Mouse (Mus musculus): ENCODE results near the gene Wdr93. TPM values are rescaled to one million over a fixed set of nuclear protein-coding genes. Genes with fewer than 3 reads are reported as not detected.

Wdr93 gene
- total and polyA plus RNA-seq, 3 experiments, result 0.10 to 0.31 TPM; not detected in 1

- no peaks in the 10 kb centered on the region for H3K4me1 ChIP-seq (ENCODE audit: control insufficient read depth, insufficient read depth, low read length)
- peak within 1 kb of the TSS; percentile 41 for H3K4me3 ChIP-seq
- peaks cover 1% of the 10 kb centered on the region; the same call in 1 of the 2 replicates for H3K27me3 ChIP-seq (ENCODE audit: control insufficient read depth, insufficient read depth, low read length)
- H3K9ac ChIP-seq (ENCODE audit: low read depth, low read length), result 0 out of 2 replicates have a peak within 1 kb of the TSS, but pooled peaks have one; percentile 8
- peak; percentile 82 to 83 for DNase-seq
- H3K27ac ChIP-seq, result no peak within 1 kb of the TSS
- H3K36me3 ChIP-seq (ENCODE audit: control insufficient read depth, insufficient read depth, low read length), result no peaks in the 10 kb centered on the region
- TF ChIP-seq POLR2A (IDR thresholded peaks at IDR 0.05; ENCODE audit: insufficient read depth, low read depth, low read length) (no peak), CTCF (IDR thresholded peaks at IDR 0.05) (peak; percentile 15; the same call in 1 of the 2 replicates), EP300 (IDR thresholded peaks at IDR 0.05; ENCODE audit: insufficient read depth, low read depth, low read length) (no peak)
- whole genome bisulfite sequencing, result 11% methylated on average over 71 of the region's 71 CpGs
- no peaks in the 10 kb centered on the region for H3K79me2 ChIP-seq (replicated peaks; ENCODE audit: control insufficient read depth, insufficient read depth, low read length)
- intact Hi-C loops (cut with DNase I), result no loop called here
These were observed 67.9 kb downstream of the Wdr93 start, which contains the start of gene Mesp2 for GRCm38 (mm10) chr7:79810611-79811506. Gene Mesp2 (plus strand): TSS chr7:79810727.

- intact Hi-C loops (cut with DNase I), result no loop called here
- no peak for DNase-seq
- TF ChIP-seq POLR2A (IDR thresholded peaks at IDR 0.05; ENCODE audit: insufficient read depth, low read depth, low read length), result no peak
- TF ChIP-seq CTCF (IDR thresholded peaks at IDR 0.05), result no peak
- TF ChIP-seq EP300 (IDR thresholded peaks at IDR 0.05; ENCODE audit: insufficient read depth, low read depth, low read length), result no peak
- no peaks in the 10 kb centered on the region for H3K36me3 ChIP-seq (ENCODE audit: control insufficient read depth, insufficient read depth, low read length)
- no peaks in the 10 kb centered on the region for H3K4me1 ChIP-seq (ENCODE audit: control insufficient read depth, insufficient read depth, low read length)
- no peak overlapping the region for H3K27ac ChIP-seq
- H3K27me3 ChIP-seq (ENCODE audit: control insufficient read depth, insufficient read depth, low read length), result peaks cover 1% of the 10 kb centered on the region; the same call in 1 of the 2 replicates
- WGBS, result 44% methylated on average over 1 of the region's 1 CpGs
- H3K9ac ChIP-seq (ENCODE audit: low read depth, low read length), result no peak overlapping the region
- H3K4me3 ChIP-seq, result no peak overlapping the region
- H3K79me2 ChIP-seq (replicated peaks; ENCODE audit: control insufficient read depth, insufficient read depth, low read length), result no peaks in the 10 kb centered on the region
These were observed 70.4 kb downstream of the Wdr93 start for GRCm38 (mm10) chr7:79813409-79813808.

- H3K4me3 ChIP-seq, result no peak overlapping the region
- H3K27me3 ChIP-seq (ENCODE audit: control insufficient read depth, insufficient read depth, low read length), result no peaks in the 10 kb centered on the region
- no peaks in the 10 kb centered on the region for H3K36me3 ChIP-seq (ENCODE audit: control insufficient read depth, insufficient read depth, low read length)
- H3K27ac ChIP-seq, result no peak overlapping the region
- H3K79me2 ChIP-seq (replicated peaks; ENCODE audit: control insufficient read depth, insufficient read depth, low read length), result no peaks in the 10 kb centered on the region
- no peak overlapping the region for H3K9ac ChIP-seq (ENCODE audit: low read depth, low read length)
- DNase-seq, result no peak
- WGBS, result 26% methylated on average over 6 of the region's 6 CpGs
- no peaks in the 10 kb centered on the region for H3K4me1 ChIP-seq (ENCODE audit: control insufficient read depth, insufficient read depth, low read length)
- TF ChIP-seq EP300 (IDR thresholded peaks at IDR 0.05; ENCODE audit: insufficient read depth, low read depth, low read length) (no peak), POLR2A (IDR thresholded peaks at IDR 0.05; ENCODE audit: insufficient read depth, low read depth, low read length) (no peak), CTCF (IDR thresholded peaks at IDR 0.05) (no peak)
- intact Hi-C loops (cut with DNase I), result no loop called here
These were observed 75.4 kb downstream of the Wdr93 start for GRCm38 (mm10) chr7:79818321-79818720.

- no peaks in the 10 kb centered on the region for H3K79me2 ChIP-seq (replicated peaks; ENCODE audit: control insufficient read depth, insufficient read depth, low read length)
- H3K4me1 ChIP-seq (ENCODE audit: control insufficient read depth, insufficient read depth, low read length), result no peaks in the 10 kb centered on the region
- TF ChIP-seq CTCF (IDR thresholded peaks at IDR 0.05) (no peak), EP300 (IDR thresholded peaks at IDR 0.05; ENCODE audit: insufficient read depth, low read depth, low read length) (no peak), POLR2A (IDR thresholded peaks at IDR 0.05; ENCODE audit: insufficient read depth, low read depth, low read length) (no peak)
- no peak overlapping the region for H3K27ac ChIP-seq
- no peaks in the 10 kb centered on the region for H3K27me3 ChIP-seq (ENCODE audit: control insufficient read depth, insufficient read depth, low read length)
- no peak overlapping the region for H3K9ac ChIP-seq (ENCODE audit: low read depth, low read length)
- intact Hi-C loops (cut with DNase I), result no loop called here
- no peak for DNase-seq
- 30% methylated on average over 4 of the region's 4 CpGs for WGBS
- no peak overlapping the region for H3K4me3 ChIP-seq
- no peaks in the 10 kb centered on the region for H3K36me3 ChIP-seq (ENCODE audit: control insufficient read depth, insufficient read depth, low read length)
These were observed 76.6 kb downstream of the Wdr93 start for GRCm38 (mm10) chr7:79819515-79819914.

GRCm38 (mm10) chr7:79819996-79820395, 77.0 kb downstream of the Wdr93 start:
- Histone ChIP-seq H3K27me3 (ENCODE audit: control insufficient read depth, insufficient read depth, low read length) (no peaks in the 10 kb centered on the region), H3K36me3 (ENCODE audit: control insufficient read depth, insufficient read depth, low read length) (no peaks in the 10 kb centered on the region), H3K79me2 (replicated peaks; ENCODE audit: control insufficient read depth, insufficient read depth, low read length) (no peaks in the 10 kb centered on the region), H3K4me3 (no peak overlapping the region), H3K9ac (ENCODE audit: low read depth, low read length) (no peak overlapping the region), H3K4me1 (ENCODE audit: control insufficient read depth, insufficient read depth, low read length) (no peaks in the 10 kb centered on the region), H3K27ac (no peak overlapping the region)
- no peak for TF ChIP-seq POLR2A (IDR thresholded peaks at IDR 0.05; ENCODE audit: insufficient read depth, low read depth, low read length)
- no peak for TF ChIP-seq CTCF (IDR thresholded peaks at IDR 0.05)
- TF ChIP-seq EP300 (IDR thresholded peaks at IDR 0.05; ENCODE audit: insufficient read depth, low read depth, low read length), result no peak
- 75% methylated on average over 11 of the region's 11 CpGs for WGBS
- DNase-seq, result no peak
- intact Hi-C loops (cut with DNase I), result no loop called here
